Mouse (Mus musculus) common myeloid progenitor, adult 5-6 weeks (primary cell): ENCODE results near the gene Tada1. TPM values are rescaled to one million over a fixed set of nuclear protein-coding genes. Genes with fewer than 3 reads are reported as not detected.

Source experiments
- total RNA-seq: library from RNA; stranded (forward); fragments of 200-1000, 187-1606 nt; gene quantifications from 2 replicates; pipeline ENCODE4 v1.2.3, GENCODE M21; 2017

Tada1 gene
- total RNA-seq, 1 experiment from 2014 or later = 43.2 TPM

Other genes with a start within 250 kb of the Tada1 start
- gene Gpa33, start 248.9 kb upstream of the Tada1 start, total RNA-seq = not detected in 2 replicates
- gene Mael, start 140.3 kb upstream of the Tada1 start, total RNA-seq = not detected in 2 replicates
- gene Ildr2, start 125.0 kb upstream of the Tada1 start, total RNA-seq = not detected in 2 replicates
- gene Pogk, start 30.8 kb downstream of the Tada1 start, total RNA-seq = 12.7 and 13.1 TPM in 2 replicates
- not detected in 2 replicates for gene Gm4846, start 118.5 kb downstream of the Tada1 start, total RNA-seq